Comparison of ENCODE assay signal across 8 mouse cellular contexts in genomic region chr2:84743561-84743960, GRCm38 (mm10). TPM values are rescaled to one million over a fixed set of nuclear protein-coding genes. Genes with fewer than 3 reads are reported as not detected.
DNase-seq lines count a peak whose midpoint lies in the region; ATAC-seq and TF ChIP-seq lines count a peak whose summit lies in the region.

Gene Gm19426 (minus strand): TSS chr2:84743655.

- no peak for TF ChIP-seq CTCF in embryonic fibroblast, embryonic 13.5 days (IDR thresholded peaks at IDR 0.05; ENCODE audit: borderline replicate concordance, insufficient read depth, low read length)
- no peak for TF ChIP-seq CTCF in midbrain, postnatal 0 days (IDR thresholded peaks at IDR 0.05)

- ATAC-seq in heart, embryonic 13.5 days (ENCODE audit: extremely low read depth, insufficient number of reproducible peaks, low FRiP score, low TSS enrichment), result peak; percentile 86
- ATAC-seq in kidney, embryonic 14.5 days (ENCODE audit: low FRiP score, low TSS enrichment), result peak; percentile 85
- ATAC-seq in liver, embryonic 11.5 days (replicated peaks; ENCODE audit: low FRiP score), result peak; percentile 86
- ATAC-seq in midbrain, postnatal 0 days (ENCODE audit: low FRiP score), result peak; percentile 92

- peak within 1 kb of the TSS; percentile 72 for H3K4me3 ChIP-seq in embryonic fibroblast, embryonic 13.5 days (ENCODE audit: insufficient read depth, low read length)
- peak within 1 kb of the TSS; percentile 91 for H3K4me3 ChIP-seq in heart, embryonic 13.5 days
- H3K4me3 ChIP-seq in kidney, embryonic 14.5 days (ENCODE audit: low read length), result peak within 1 kb of the TSS; percentile 77
- peak within 1 kb of the TSS; percentile 74 for H3K4me3 ChIP-seq in liver, embryonic 11.5 days (ENCODE audit: low read depth, low read length)
- H3K4me3 ChIP-seq in midbrain, postnatal 0 days (ENCODE audit: low read depth, low read length), result peak within 1 kb of the TSS; percentile 84

- peak within 1 kb of the TSS; percentile 84 for H3K27ac ChIP-seq in embryonic fibroblast, embryonic 13.5 days (ENCODE audit: insufficient read depth, low read length)
- H3K27ac ChIP-seq in heart, embryonic 13.5 days (replicated peaks), result peak within 1 kb of the TSS; percentile 100
- H3K27ac ChIP-seq in kidney, embryonic 14.5 days (ENCODE audit: low read depth, low read length), result peak within 1 kb of the TSS; percentile 99
- peak within 1 kb of the TSS; percentile 95 for H3K27ac ChIP-seq in liver, embryonic 11.5 days (ENCODE audit: low read depth, low read length)
- H3K27ac ChIP-seq in midbrain, postnatal 0 days (ENCODE audit: low read depth, low read length), result peak within 1 kb of the TSS; percentile 95

- peak within 1 kb of the TSS; percentile 100 for H3K9ac ChIP-seq in heart, embryonic 13.5 days
- H3K9ac ChIP-seq in kidney, embryonic 14.5 days (ENCODE audit: low read depth, low read length), result peak within 1 kb of the TSS; percentile 97
- peak within 1 kb of the TSS; percentile 98 for H3K9ac ChIP-seq in liver, embryonic 11.5 days (ENCODE audit: low read depth, low read length)
- H3K9ac ChIP-seq in midbrain, postnatal 0 days (replicated peaks; ENCODE audit: low read length, poor library complexity, severe bottlenecking), result peak within 1 kb of the TSS; percentile 94

- peak; percentile 78 for TF ChIP-seq POLR2A in embryonic fibroblast, embryonic 13.5 days (IDR thresholded peaks at IDR 0.05; ENCODE audit: low read depth, low read length)

- H3K9me3 ChIP-seq in heart, embryonic 13.5 days, result no peaks in the 10 kb centered on the region
- H3K9me3 ChIP-seq in kidney, embryonic 14.5 days (ENCODE audit: control insufficient read depth, low read length), result no peaks in the 10 kb centered on the region
- no peaks in the 10 kb centered on the region for H3K9me3 ChIP-seq in liver, embryonic 11.5 days (ENCODE audit: control insufficient read depth, low read length)
- H3K9me3 ChIP-seq in midbrain, postnatal 0 days (ENCODE audit: low read length), result no peaks in the 10 kb centered on the region

- peaks cover 4% of the 10 kb centered on the region for H3K4me1 ChIP-seq in embryonic fibroblast, embryonic 13.5 days (ENCODE audit: control insufficient read depth, insufficient read depth, low read length)
- H3K4me1 ChIP-seq in heart, embryonic 13.5 days, result peaks cover 48% of the 10 kb centered on the region
- H3K4me1 ChIP-seq in kidney, embryonic 14.5 days (ENCODE audit: control insufficient read depth, insufficient read depth, low read length), result peaks cover 36% of the 10 kb centered on the region
- peaks cover 50% of the 10 kb centered on the region for H3K4me1 ChIP-seq in liver, embryonic 11.5 days (replicated peaks; ENCODE audit: control insufficient read depth, insufficient read depth, low read length)
- peaks cover 10% of the 10 kb centered on the region for H3K4me1 ChIP-seq in midbrain, postnatal 0 days (ENCODE audit: insufficient read depth, low read length)

- DNase-seq in ES-CJ7 (ENCODE audit: low read depth, low spot score), result peak; percentile 98
- DNase-seq in brain, adult 2 months (ENCODE audit: low read depth, low spot score), result peak; percentile 94
- peak; percentile 85 for DNase-seq in liver, embryonic 11.5 days (ENCODE audit: low spot score)
- DNase-seq in midbrain, postnatal 0 days (ENCODE audit: low spot score), result peak; percentile 98
- peak; percentile 48 for DNase-seq in thymus, postnatal 4 days

- peaks cover 20% of the 10 kb centered on the region for H3K36me3 ChIP-seq in heart, embryonic 13.5 days
- H3K36me3 ChIP-seq in kidney, embryonic 14.5 days (ENCODE audit: control insufficient read depth, insufficient read depth, low read length), result peaks cover 18% of the 10 kb centered on the region
- H3K36me3 ChIP-seq in liver, embryonic 11.5 days (ENCODE audit: control insufficient read depth, insufficient read depth, low read length), result no peaks in the 10 kb centered on the region
- H3K36me3 ChIP-seq in midbrain, postnatal 0 days (ENCODE audit: insufficient read depth, low read length), result no peaks in the 10 kb centered on the region

- H3K27me3 ChIP-seq in heart, embryonic 13.5 days (replicated peaks), result no peaks in the 10 kb centered on the region
- H3K27me3 ChIP-seq in kidney, embryonic 14.5 days (ENCODE audit: control insufficient read depth, insufficient read depth, low read length), result no peaks in the 10 kb centered on the region
- no peaks in the 10 kb centered on the region for H3K27me3 ChIP-seq in liver, embryonic 11.5 days (replicated peaks; ENCODE audit: control insufficient read depth, insufficient read depth, low read length)
- no peaks in the 10 kb centered on the region for H3K27me3 ChIP-seq in midbrain, postnatal 0 days (ENCODE audit: insufficient read depth, low read length)

- peak within 1 kb of the TSS; percentile 86 for H3K4me2 ChIP-seq in heart, embryonic 13.5 days
- peak within 1 kb of the TSS; percentile 97 for H3K4me2 ChIP-seq in kidney, embryonic 14.5 days (replicated peaks; ENCODE audit: low read depth, low read length)
- H3K4me2 ChIP-seq in liver, embryonic 11.5 days, result peak within 1 kb of the TSS; percentile 90
- H3K4me2 ChIP-seq in midbrain, postnatal 0 days (ENCODE audit: low read depth, low read length, poor library complexity, severe bottlenecking), result peak within 1 kb of the TSS; percentile 84

- 2% methylated on average over 25 of the region's 25 CpGs for WGBS in heart, embryonic 13.5 days
- WGBS in kidney, embryonic 14.5 days, result 0% methylated on average over 23 of the region's 25 CpGs
- WGBS in liver, embryonic 11.5 days, result under 1% methylated on average over 25 of the region's 25 CpGs
- WGBS in midbrain, postnatal 0 days, result 0% methylated on average over 19 of the region's 25 CpGs

RNA-seq across cellular contexts. Expression of gene Gm19426, which starts in this region (rescaled TPM):
- polyA plus RNA-seq in embryonic fibroblast, embryonic 13.5 days (2011; ENCODE audit: insufficient read length, low read depth, missing spikeins), result 2.7 and 4.9 TPM in 2 replicates
- 5.7 and 6.5 TPM in 2 replicates for polyA plus RNA-seq in heart, embryonic 13.5 days (2015; fragmentation: Nextera tagmentation; extraction: Ambion mirVana)
- 5.6 and 14.9 TPM in 2 replicates for polyA plus RNA-seq in kidney, embryonic 14.5 days (2014; fragmentation: Nextera tagmentation; extraction: Ambion mirVana)
- polyA plus RNA-seq in liver, embryonic 11.5 days (2014; fragmentation: Nextera tagmentation; extraction: Ambion mirVana), result 2.9 and 3.3 TPM in 2 replicates
- total RNA-seq in midbrain, postnatal 0 days (2014; rRNA removed), result 0.88 and 1.1 TPM in 2 replicates
- polyA plus RNA-seq in midbrain, postnatal 0 days (2015; fragmentation: Nextera tagmentation; extraction: Ambion mirVana), result 2.1 and 2.4 TPM in 2 replicates

Comparison
In these comparisons a context has a peak if more than half of its experiments do, and no peak if none do; other contexts are left out.
1. Peak in every context shown above with its lines: DNase-seq, ATAC-seq, H3K4me3 ChIP-seq and H3K27ac ChIP-seq.
2. DNase-seq: peak in every context shown above with its lines; median percentile 98 in ES-CJ7; 98 in midbrain, postnatal 0 days; 94 in brain, adult 2 months; 85 in liver, embryonic 11.5 days; 48 in thymus, postnatal 4 days.